8 mouse cellular contexts compared by ENCODE assay signal in the genomic region with DNA sequence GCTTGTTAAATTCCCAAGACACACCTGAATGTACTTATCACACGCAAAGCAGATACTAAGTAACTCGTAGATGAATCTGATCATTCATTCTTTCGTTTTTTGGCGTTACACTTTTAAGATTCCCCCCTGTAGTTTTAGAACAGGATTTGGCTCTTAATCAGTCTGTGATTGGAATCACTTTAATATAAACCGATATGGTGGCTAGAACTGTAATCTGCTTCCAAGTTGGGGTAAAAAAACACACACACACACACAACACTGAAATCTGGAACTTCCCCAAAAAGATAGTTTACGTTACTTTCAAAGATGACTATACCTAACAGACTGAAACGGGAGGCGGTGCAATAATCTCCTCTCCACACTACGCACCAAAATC. TPM values are rescaled to one million over a fixed set of nuclear protein-coding genes. Genes with fewer than 3 reads are reported as not detected.
DNase-seq lines count a peak whose midpoint lies in the region; ATAC-seq and TF ChIP-seq lines count a peak whose summit lies in the region.

No protein-coding gene starts in this region.

- H3K4me1 ChIP-seq in embryonic facial prominence, embryonic 12.5 days, result peaks cover 5% of the 10 kb centered on the region; the same call in 1 of the 2 replicates
- H3K4me1 ChIP-seq in intestine, postnatal 0 days (replicated peaks; ENCODE audit: control insufficient read depth, insufficient read depth, low read length), result no peaks in the 10 kb centered on the region

- no peaks in the 10 kb centered on the region for H3K9me3 ChIP-seq in embryonic facial prominence, embryonic 12.5 days
- no peaks in the 10 kb centered on the region for H3K9me3 ChIP-seq in intestine, postnatal 0 days (ENCODE audit: control insufficient read depth)

- WGBS in embryonic facial prominence, embryonic 12.5 days, result 22% methylated on average over 9 of the region's 9 CpGs
- 15% methylated on average over 9 of the region's 9 CpGs for WGBS in intestine, postnatal 0 days

- peak overlapping the region; percentile 92; the same call in 1 of the 2 replicates for H3K27ac ChIP-seq in layer of hippocampus, adult 2 months
- no peak overlapping the region for H3K27ac ChIP-seq in embryonic facial prominence, embryonic 12.5 days
- H3K27ac ChIP-seq in intestine, postnatal 0 days (ENCODE audit: low read depth, low read length), result peak overlapping the region; percentile 64; the same call in 1 of the 2 replicates

- H3ac ChIP-seq in myocyte (ENCODE audit: control insufficient read depth, insufficient read length), result peak overlapping the region; percentile 84

- H3K4me3 ChIP-seq in layer of hippocampus, adult 2 months, result peak overlapping the region; percentile 94
- H3K4me3 ChIP-seq in embryonic facial prominence, embryonic 12.5 days, result peak overlapping the region; percentile 88
- peak overlapping the region; percentile 98 for H3K4me3 ChIP-seq in intestine, postnatal 0 days (ENCODE audit: low read depth, low read length)
- H3K4me3 ChIP-seq in myocyte, result peak overlapping the region; percentile 65

- no peak for TF ChIP-seq CTCF in layer of hippocampus, adult 2 months (conservative IDR thresholded peaks at IDR 0.05)
- no peak for TF ChIP-seq CTCF in intestine, postnatal 0 days (IDR thresholded peaks at IDR 0.05; ENCODE audit: low read depth)

- H3K4me2 ChIP-seq in embryonic facial prominence, embryonic 12.5 days (replicated peaks), result peak overlapping the region; percentile 74
- peak overlapping the region; percentile 75 for H3K4me2 ChIP-seq in intestine, postnatal 0 days (replicated peaks; ENCODE audit: low read depth)
- H3K4me2 ChIP-seq in myocyte (ENCODE audit: low read depth), result peak overlapping the region; percentile 64

- H3K79me2 ChIP-seq in myocyte (ENCODE audit: control insufficient read depth, insufficient read depth), result peaks cover 54% of the 10 kb centered on the region

- peak overlapping the region; percentile 93 for H3K9ac ChIP-seq in embryonic facial prominence, embryonic 12.5 days
- peak overlapping the region; percentile 89 for H3K9ac ChIP-seq in intestine, postnatal 0 days (ENCODE audit: low read depth, low read length)

- no peak for DNase-seq in layer of hippocampus, adult 2 months (ENCODE audit: low spot score in 2 of 2)
- no peak for DNase-seq in layer of hippocampus, postnatal 36 days
- DNase-seq in frontal cortex, postnatal 14 days (ENCODE audit: low spot score in 2 of 2), result no peak
- DNase-seq in layer of hippocampus, adult 8-10 months (ENCODE audit: low spot score in 2 of 2), result no peak
- no peak for DNase-seq in left cerebral cortex, adult 8-10 months (ENCODE audit: low spot score in 2 of 2)

- H3K36me3 ChIP-seq in embryonic facial prominence, embryonic 12.5 days, result no peaks in the 10 kb centered on the region
- 0 out of 2 replicates have a peak, but pooled peaks cover 3% of the 10 kb centered on the region for H3K36me3 ChIP-seq in intestine, postnatal 0 days (ENCODE audit: control insufficient read depth, insufficient read depth)
- H3K36me3 ChIP-seq in myocyte (ENCODE audit: control insufficient read depth, insufficient read depth), result no peaks in the 10 kb centered on the region

- no peak for TF ChIP-seq POLR2A in myocyte (IDR thresholded peaks at IDR 0.05; ENCODE audit: insufficient read length, low read depth)

- H3K27me3 ChIP-seq in embryonic facial prominence, embryonic 12.5 days, result no peaks in the 10 kb centered on the region
- no peaks in the 10 kb centered on the region for H3K27me3 ChIP-seq in intestine, postnatal 0 days (replicated peaks; ENCODE audit: control insufficient read depth, insufficient read depth, low read length)
- no peaks in the 10 kb centered on the region for H3K27me3 ChIP-seq in myocyte (ENCODE audit: control insufficient read depth, insufficient read depth, insufficient read length)

- no peak for ATAC-seq in embryonic facial prominence, embryonic 12.5 days (ENCODE audit: insufficient number of reproducible peaks, insufficient read depth, low FRiP score, low TSS enrichment)
- ATAC-seq in intestine, postnatal 0 days, result no peak

TF ChIP-seq in myocyte, 11 proteins besides CTCF, POLR2A, EP300 and RAD21:
- TF ChIP-seq POLR2AphosphoS2 (IDR thresholded peaks at IDR 0.05; ENCODE audit: insufficient read length, low read depth) (no peak), E2F4 (IDR thresholded peaks at IDR 0.05; ENCODE audit: insufficient read depth) (no peak), SRF (IDR thresholded peaks at IDR 0.05; ENCODE audit: control insufficient read depth, insufficient read length, low read depth) (no peak), MAX (IDR thresholded peaks at IDR 0.05; ENCODE audit: low read depth) (no peak), USF1 (IDR thresholded peaks at IDR 0.05; ENCODE audit: low read depth) (no peak), CEBPB (IDR thresholded peaks at IDR 0.05; ENCODE audit: insufficient read depth, poor library complexity, severe bottlenecking) (no peak), MYOG (IDR thresholded peaks at IDR 0.05; ENCODE audit: control insufficient read depth in 1 of 3, insufficient read depth in 1 of 3, insufficient read length in 2 of 3, low read depth in 2 of 3) (no peak), MYOD1 (IDR thresholded peaks at IDR 0.05; ENCODE audit: control insufficient read depth in 1 of 3, insufficient read length in 2 of 3, low read depth in 2 of 3) (no peak), TCF3 (IDR thresholded peaks at IDR 0.05; ENCODE audit: insufficient read length, low read depth) (no peak), REST (IDR thresholded peaks at IDR 0.05; ENCODE audit: insufficient read depth, insufficient read length) (no peak), TCF12 (IDR thresholded peaks at IDR 0.05; ENCODE audit: insufficient read depth, poor library complexity, severe bottlenecking) (no peak)

RNA-seq across cellular contexts. Expression of a gene that starts 0.8 kb away (rescaled TPM):
- 100 to 1,000 TPM; 159 to 161 TPM for total RNA-seq in layer of hippocampus, adult 2 months (2021)
- 100 to 1,000 TPM; 157 to 163 TPM for total RNA-seq in layer of hippocampus, postnatal 36 days (2021)
- 57.0 and 59.0 TPM in 2 replicates for polyA plus RNA-seq in embryonic facial prominence, embryonic 12.5 days (2016; fragmentation: Nextera tagmentation; extraction: Ambion mirVana)
- polyA plus RNA-seq in intestine, postnatal 0 days (2015; fragmentation: Nextera tagmentation; extraction: Ambion mirVana), result 24.8 and 27.0 TPM in 2 replicates
- 94.6 TPM for polyA plus RNA-seq in myocyte (2012; fragmentation: generic; extraction: Trizol)
- 100 to 1,000 TPM; 144 to 174 (median 166) TPM for total RNA-seq in layer of hippocampus, adult 8-10 months (2022)
- total RNA-seq in left cerebral cortex, adult 8-10 months (2022), result 100 to 1,000 TPM; 163 to 184 (median 173) TPM

RNA-seq across cellular contexts. Expression of a gene that starts 4.6 kb away (rescaled TPM):
- total RNA-seq in layer of hippocampus, adult 2 months (2021), result 10 to 100 TPM; 19.6 to 19.8 TPM
- total RNA-seq in layer of hippocampus, postnatal 36 days (2021), result 10 to 100 TPM; 19.2 to 25.1 TPM
- 56.4 and 60.7 TPM in 2 replicates for polyA plus RNA-seq in embryonic facial prominence, embryonic 12.5 days (2016; fragmentation: Nextera tagmentation; extraction: Ambion mirVana)
- polyA plus RNA-seq in intestine, postnatal 0 days (2015; fragmentation: Nextera tagmentation; extraction: Ambion mirVana), result 39.0 and 43.0 TPM in 2 replicates
- 15.3 TPM for polyA plus RNA-seq in myocyte (2012; fragmentation: generic; extraction: Trizol)
- 10 to 100 TPM; 22.2 to 31.8 (median 26.0) TPM for total RNA-seq in layer of hippocampus, adult 8-10 months (2022)
- total RNA-seq in left cerebral cortex, adult 8-10 months (2022), result 10 to 100 TPM; 20.0 to 22.9 (median 21.3) TPM

RNA-seq across cellular contexts. Expression of a gene that starts 46.3 kb away (rescaled TPM):
- total RNA-seq in layer of hippocampus, adult 2 months (2021), result 10 to 100 TPM; 14.9 to 15.7 TPM
- total RNA-seq in layer of hippocampus, postnatal 36 days (2021), result 10 to 100 TPM; 13.2 to 14.0 TPM
- polyA plus RNA-seq in embryonic facial prominence, embryonic 12.5 days (2016; fragmentation: Nextera tagmentation; extraction: Ambion mirVana), result 28.1 and 28.7 TPM in 2 replicates
- 11.1 and 11.6 TPM in 2 replicates for polyA plus RNA-seq in intestine, postnatal 0 days (2015; fragmentation: Nextera tagmentation; extraction: Ambion mirVana)
- 4.4 TPM for polyA plus RNA-seq in myocyte (2012; fragmentation: generic; extraction: Trizol)
- 10 to 100 TPM; 14.3 to 16.0 (median 15.3) TPM for total RNA-seq in layer of hippocampus, adult 8-10 months (2022)
- 10 to 100 TPM; 12.9 to 16.1 (median 14.1) TPM for total RNA-seq in left cerebral cortex, adult 8-10 months (2022)

RNA-seq across cellular contexts. Expression of a gene that starts 46.5 kb away (rescaled TPM):
- 10 to 100 TPM; 34.7 to 43.4 TPM for total RNA-seq in layer of hippocampus, adult 2 months (2021)
- 10 to 100 TPM; 32.3 to 34.4 TPM for total RNA-seq in layer of hippocampus, postnatal 36 days (2021)
- 25.1 and 28.4 TPM in 2 replicates for polyA plus RNA-seq in embryonic facial prominence, embryonic 12.5 days (2016; fragmentation: Nextera tagmentation; extraction: Ambion mirVana)
- polyA plus RNA-seq in intestine, postnatal 0 days (2015; fragmentation: Nextera tagmentation; extraction: Ambion mirVana), result 23.6 and 24.7 TPM in 2 replicates
- 12.5 TPM for polyA plus RNA-seq in myocyte (2012; fragmentation: generic; extraction: Trizol)
- 10 to 100 TPM; 25.7 to 36.2 (median 33.4) TPM for total RNA-seq in layer of hippocampus, adult 8-10 months (2022)
- total RNA-seq in left cerebral cortex, adult 8-10 months (2022), result 10 to 100 TPM; 27.0 to 37.3 (median 29.3) TPM
